Mouse (Mus musculus) right cerebral cortex, postnatal 14 days (tissue): ENCODE measurements at regions not wholly inside any gene's neighbourhood (a gene's known extent, or its start where the extent isn't known, plus 50 kb on each side); places are given as distances from the start of the nearest gene placed in this dataset.
A peak's percentile ranks its signal among the peaks of the same experiment; 100 is the strongest.

ENCODE experiments used
- DNase-seq: peaks from one replicate; pipeline ENCODE4 v3.0.0; 2022

- DNase-seq = no peak
Observed at GRCm38 (mm10) chr17:64382894-64383293, 51.2 kb upstream of the Pja2 start.

DNA sequence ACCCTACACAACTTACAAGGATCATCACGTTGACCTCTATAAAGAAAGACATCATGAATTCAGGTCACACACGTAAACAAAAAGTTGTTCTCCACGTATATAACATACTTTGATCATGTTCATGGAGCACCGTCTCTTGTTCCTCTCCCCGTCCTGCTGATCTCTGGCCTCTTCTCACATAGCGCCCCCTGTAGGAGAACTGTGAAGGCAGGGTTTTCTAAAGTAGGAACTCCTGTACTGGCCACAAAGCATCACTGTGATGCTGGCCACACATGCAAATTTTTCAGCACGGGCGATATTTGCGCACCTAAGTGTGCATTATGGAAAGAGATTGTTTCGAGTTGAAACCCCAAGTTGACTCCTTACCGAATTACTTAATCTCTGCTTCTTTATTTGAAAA is 51.9 kb upstream of the Pja2 start:
- no peak for DNase-seq

DNA sequence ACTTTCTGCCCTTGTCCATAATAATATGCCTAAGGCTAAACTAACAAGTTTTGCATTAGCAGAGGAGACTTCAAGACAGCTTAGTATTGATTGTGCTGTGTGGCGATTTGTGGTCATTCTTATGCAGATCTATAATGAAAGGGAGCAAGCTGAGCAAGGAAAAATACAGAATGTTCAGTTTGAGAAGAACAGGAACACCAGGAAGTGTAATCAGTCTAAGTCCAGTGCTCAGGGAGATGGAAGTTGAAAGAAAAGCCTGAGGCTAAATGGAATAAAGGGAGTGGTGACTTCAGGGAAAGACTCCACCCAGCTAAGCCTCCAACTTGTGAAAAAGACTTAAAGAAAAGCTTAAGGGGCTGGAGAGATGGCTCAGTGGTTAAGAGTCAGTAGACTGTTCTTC is 58.6 kb upstream of the Pja2 start:
- DNase-seq = no peak

- DNase-seq = no peak
Observed at GRCm38 (mm10) chr17:64397254-64397897, 65.7 kb upstream of the Pja2 start.

GRCm38 (mm10) chr17:64398114-64398692 is 66.5 kb upstream of the Pja2 start:
- no peak for DNase-seq

DNA sequence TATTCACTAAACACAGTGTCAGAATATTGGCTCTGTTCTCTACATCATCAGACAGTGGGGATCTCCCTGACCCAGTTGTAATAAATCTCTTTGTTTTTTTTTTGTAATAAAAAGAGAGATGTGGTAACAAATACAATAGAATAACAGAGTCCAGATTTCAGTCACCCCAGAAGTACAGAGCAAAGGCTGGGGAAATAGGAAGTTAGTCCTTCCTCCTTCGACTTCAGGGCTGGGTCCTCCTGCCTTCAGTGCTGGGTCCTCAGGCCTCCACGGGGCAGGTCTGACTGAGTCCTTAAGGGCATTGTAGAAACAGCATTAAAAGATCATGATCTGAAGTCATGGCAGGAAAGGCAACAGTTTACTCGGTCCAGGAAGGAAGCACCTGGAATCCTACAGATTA is 67.0 kb upstream of the Pja2 start:
- no peak for DNase-seq

- no peak for DNase-seq
Observed at GRCm38 (mm10) chr17:64406742-64407254, 75.1 kb upstream of the Pja2 start.

GRCm38 (mm10) chr17:64407255-64408011 is 75.7 kb upstream of the Pja2 start:
- DNase-seq = no peak

GRCm38 (mm10) chr17:64425811-64426210 is 94.1 kb upstream of the Pja2 start:
- DNase-seq = no peak

DNA sequence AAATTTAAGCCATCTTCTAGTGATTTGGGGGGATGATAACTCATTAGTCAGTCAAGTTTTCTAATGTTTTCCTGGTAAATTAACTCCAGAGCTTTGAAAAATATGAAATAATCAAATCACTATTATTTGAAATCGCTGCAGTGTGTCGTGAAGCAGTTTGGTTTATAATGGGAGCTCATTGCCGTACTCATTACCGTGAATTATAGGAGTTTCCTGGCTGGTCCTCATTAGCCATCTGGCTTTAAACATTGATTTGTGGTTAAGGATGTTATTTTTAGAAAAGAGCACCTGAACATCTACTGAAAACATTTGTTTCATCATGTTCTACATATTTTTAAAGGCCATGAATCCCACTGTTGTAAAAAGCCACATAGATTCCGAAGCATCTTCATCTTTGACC is 94.8 kb upstream of the Pja2 start:
- DNase-seq = no peak

GRCm38 (mm10) chr17:64439571-64439970 is 107.9 kb upstream of the Pja2 start:
- no peak for DNase-seq

GRCm38 (mm10) chr17:64454736-64455135 is 123.0 kb upstream of the Pja2 start:
- no peak for DNase-seq

GRCm38 (mm10) chr17:64466273-64466672 is 134.3 kb upstream of the Man2a1 start:
- no peak for DNase-seq

- DNase-seq = no peak
Observed at GRCm38 (mm10) chr17:64466746-64467145, 133.8 kb upstream of the Man2a1 start.

- DNase-seq = no peak
Observed at GRCm38 (mm10) chr17:64467297-64467696, 133.2 kb upstream of the Man2a1 start.

DNA sequence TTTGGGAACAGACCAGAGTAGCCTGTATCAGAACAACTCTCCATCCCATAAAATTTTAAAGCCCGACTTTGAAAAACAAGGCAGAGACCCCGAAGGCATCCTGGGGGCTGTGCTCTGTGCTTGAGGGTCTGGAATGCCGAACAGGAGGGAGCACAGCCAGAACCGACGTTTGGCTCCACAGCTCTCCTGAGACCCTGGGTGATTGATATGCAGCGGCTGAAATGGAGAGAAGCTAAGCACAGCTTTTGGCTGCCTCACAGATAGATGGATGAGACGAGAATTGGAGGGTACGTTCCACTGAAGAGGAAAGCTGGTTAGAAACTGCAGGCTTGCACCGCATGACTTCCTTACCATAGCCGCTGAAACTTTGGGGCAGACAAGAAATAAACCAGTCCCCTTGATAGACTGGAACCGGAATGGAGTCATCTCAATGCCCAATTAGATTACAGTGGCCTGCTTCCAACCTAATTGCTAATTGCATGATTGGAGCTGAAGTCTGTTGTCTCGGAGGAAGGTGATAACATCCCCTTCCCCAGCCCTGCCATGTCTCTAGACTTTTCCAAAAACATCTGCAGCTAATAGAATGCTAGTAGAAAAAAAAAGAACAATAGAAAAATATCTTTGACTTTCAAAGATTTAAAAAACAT is 130.7 kb upstream of the Man2a1 start:
- no peak for DNase-seq

DNA sequence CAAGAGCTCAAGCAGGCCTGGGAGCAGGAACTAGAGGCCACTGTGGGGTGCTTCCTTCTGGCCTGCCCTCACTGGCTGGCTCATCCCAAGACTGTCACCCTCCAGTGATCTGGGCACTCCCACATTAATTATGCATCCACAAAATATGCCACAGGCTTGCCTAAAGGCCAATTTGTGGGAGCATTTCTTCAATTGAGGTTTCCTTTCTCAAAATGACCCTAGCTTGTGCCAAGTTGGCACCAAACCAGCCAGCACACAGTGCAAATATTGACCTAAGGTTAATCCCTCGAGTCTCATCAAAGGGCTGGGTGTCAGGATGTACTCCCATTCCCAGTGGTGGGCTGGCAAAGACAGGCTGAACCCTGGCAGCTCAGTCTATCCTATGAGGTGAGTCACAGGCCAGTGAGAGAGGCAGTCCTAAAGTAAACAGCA is 119.9 kb upstream of the Man2a1 start:
- DNase-seq = no peak

GRCm38 (mm10) chr17:64484835-64485234 is 115.7 kb upstream of the Man2a1 start:
- no peak for DNase-seq

DNA sequence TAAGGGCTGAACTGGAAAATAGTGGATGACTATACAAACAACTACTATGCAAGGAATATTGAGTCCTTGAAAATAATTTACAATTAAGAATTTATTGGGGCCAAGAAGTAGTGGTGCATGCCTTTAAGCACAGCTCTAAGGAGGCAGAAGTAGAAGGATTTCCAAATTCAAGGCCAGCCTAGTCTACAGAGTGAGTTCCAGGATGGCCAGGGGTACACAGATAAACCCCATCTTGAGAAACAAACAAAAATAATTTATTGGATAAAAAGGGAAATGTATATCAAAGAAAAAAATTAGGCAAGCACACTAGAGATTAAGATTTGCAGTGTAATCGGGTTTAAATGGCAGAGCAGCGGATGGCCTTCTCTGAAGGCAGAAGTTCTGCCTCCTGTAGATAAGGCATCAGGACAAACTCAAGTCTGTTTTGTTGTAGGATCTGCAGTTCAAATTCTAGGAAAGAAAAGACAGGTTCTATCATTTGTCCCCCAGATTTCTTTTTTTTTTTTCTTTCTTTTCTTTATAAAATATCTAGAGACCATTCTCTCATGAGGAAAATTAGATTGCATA is 110.7 kb upstream of the Man2a1 start:
- no peak for DNase-seq

GRCm38 (mm10) chr17:64490664-64491063 is 109.9 kb upstream of the Man2a1 start:
- DNase-seq = no peak

DNA sequence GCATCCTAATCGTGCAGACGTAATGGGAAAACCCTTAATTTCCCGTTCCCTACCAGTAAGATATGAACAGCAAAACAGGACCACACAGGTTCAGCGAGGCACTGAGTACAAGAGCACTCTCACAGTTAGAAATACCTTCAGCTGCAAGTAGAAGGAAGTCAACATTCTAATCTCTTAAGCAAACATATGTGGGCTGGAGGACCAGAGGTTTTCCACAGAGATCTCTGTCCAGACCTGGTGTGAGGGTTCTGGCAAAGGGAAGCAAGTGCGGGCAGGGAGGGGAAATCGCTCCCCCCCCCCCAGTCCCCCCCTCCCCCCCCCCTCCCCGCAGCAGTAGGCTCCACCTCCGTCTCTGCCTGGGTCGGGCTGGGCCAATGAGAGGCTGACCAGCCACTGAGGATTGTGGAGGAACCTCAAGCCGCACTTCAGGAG is 108.6 kb upstream of the Man2a1 start:
- no peak for DNase-seq

GRCm38 (mm10) chr17:64492614-64493269 is 107.8 kb upstream of the Man2a1 start:
- DNase-seq = peak; percentile 35
